Mouse (Mus musculus): ENCODE measurements around the gene Cox7b. TPM values are rescaled to one million over a fixed set of nuclear protein-coding genes. Genes with fewer than 3 reads are reported as not detected.
"Not testable (repeated sequence)": the region's sequence is repeated elsewhere in the genome, so short reads cannot be mapped to it uniquely, and the experiment has no call there.

Cox7b gene
- 100 to 1,000 TPM; 850 to 996 TPM for total RNA-seq (2021)
- long read RNA-seq, experiment 1, transcript Cox7b-201 (3 exons, 1,001 nt) = major isoform, 642 of 663 reads
- long read RNA-seq, experiment 1, partial matches to known transcripts = 14 of 663 reads
- long read RNA-seq, experiment 1, other reads (novel, unspliced or antisense) = 3 of 663 reads
- long read RNA-seq, experiment 2, transcript Cox7b-203 (2 exons, 526 nt) = minor isoform, 5 of 783 reads
- long read RNA-seq, experiment 2, transcript Cox7b-201 (3 exons, 1,001 nt) = major isoform, 743 of 783 reads
- long read RNA-seq, experiment 2, partial matches to known transcripts = 29 of 783 reads
- long read RNA-seq, experiment 2, other reads (novel, unspliced or antisense) = 6 of 783 reads

DNA sequence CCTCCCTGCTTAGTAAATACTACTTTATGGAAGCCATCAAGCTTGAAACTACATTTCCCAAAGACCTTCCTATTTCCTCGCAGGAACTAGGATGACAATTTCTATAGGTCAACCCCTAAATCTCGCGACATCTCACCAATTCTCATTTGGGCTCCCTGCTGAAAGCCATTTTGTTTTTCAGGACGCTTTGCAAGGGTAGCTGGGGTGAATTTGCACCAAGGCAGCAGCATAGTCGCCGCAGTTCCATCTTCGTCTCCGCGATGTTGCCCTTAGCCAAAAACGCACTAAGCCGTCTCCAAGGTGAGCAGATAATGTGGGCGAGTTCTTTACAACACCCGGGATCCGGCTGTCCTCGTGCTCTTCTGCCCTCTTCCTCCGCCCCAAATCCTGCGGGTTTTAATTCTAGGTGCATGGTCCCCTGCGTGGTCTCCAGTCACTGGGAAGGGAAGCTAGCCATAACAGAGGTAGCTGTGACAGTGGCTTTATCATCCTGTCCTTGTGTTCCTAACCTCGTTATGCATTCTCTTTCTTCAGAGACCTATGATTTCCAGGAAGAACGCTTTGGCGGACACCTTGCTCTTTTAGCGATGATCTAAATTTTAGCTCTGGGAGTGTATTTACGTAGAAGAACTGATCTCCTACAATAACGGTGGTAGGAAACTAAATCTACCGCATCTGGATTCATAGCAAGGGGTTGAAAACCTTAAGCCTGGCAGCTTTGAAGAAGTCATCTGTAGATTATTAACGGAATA is at the start of gene Cox7b:
Gene Cox7b (plus strand): TSS at position 130 of the 752 bp plus-strand sequence.
- intact Hi-C loops (cut with DNase I; ENCODE audit: low total_unique reads) = no loop called here
- DNase-seq = peak; percentile 62

DNA sequence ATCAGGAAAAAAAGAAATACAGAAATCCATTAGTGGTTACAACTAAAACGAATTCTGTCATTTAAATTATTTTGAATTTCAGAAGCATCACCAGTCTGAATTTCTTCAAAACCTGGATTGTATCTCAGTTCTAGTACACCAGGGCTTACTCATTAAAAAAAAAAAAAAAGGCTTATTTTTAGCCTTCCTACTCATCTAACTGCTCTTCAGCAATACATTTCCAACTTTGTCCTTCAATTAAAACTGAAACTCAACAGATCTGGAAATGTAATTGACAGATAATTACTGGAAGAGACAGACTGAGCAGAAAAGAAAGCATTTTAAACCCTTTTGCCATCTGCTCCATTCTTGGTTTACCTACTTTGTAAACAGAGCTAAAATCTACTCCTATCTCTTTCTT is 13.9 kb upstream of the Cox7b start:
- no peak for DNase-seq
- intact Hi-C loops (cut with DNase I; ENCODE audit: low total_unique reads) = no loop called here

DNA sequence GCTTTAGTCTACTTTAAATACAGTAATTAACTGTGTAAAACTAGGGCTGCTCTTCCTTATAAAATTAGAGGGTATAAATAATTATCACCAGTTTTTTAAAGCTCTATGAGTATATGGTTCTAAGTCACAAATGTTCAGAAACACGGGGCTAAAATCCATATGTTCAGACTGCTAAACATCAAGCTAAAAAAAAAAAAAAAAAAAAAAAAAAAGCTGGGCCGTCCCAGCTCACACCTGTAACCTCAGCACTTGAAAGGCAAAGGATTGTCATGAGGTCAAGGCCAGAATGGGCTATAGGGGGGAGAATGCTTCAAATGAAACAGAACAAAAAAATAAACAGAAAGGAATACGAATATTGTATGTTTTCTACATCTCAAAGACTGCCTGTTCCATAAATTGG is 4.7 kb upstream of the Cox7b start:
- intact Hi-C loops (cut with DNase I; ENCODE audit: low total_unique reads) = no loop called here
- DNase-seq = no peak

DNA sequence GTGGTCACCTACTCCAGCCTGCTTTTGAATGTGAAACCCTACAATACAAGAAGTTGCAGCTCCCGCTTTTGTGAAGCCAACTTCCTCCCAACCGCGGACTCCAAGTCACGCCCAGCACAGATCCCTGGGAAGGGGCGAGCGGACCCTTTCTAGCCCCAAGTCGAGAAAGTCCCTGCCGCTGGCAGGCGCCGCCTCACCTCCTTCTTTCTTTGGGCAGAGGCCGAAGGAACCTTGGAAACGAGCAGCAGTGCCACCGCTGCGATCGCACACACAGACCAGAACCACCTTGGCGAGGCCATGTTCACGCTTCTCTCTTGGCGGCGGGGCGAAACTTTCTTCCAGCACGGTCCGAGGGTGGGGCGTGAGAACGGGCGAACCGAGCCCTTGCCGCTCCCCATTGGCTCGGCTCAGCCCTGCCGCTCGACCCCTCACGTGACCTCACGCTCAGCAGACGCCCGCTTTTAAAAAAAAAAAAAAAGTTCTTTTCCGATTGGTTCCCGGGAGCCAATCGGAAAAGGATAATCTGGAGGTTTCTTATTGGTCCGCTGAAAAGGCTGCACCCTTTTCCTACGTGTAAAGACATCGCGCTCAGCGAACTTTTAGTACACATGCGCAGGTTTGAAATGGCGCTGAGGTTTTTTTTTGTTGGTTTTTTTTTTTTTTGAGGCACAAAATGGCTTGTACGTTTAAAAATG is 3.9 kb upstream of the Cox7b start, which contains the start of gene Magt1:
Gene Magt1 (minus strand): TSS at position 442 of the 695 bp plus-strand sequence.
- intact Hi-C loops (cut with DNase I; ENCODE audit: low total_unique reads) = no loop called here

DNA sequence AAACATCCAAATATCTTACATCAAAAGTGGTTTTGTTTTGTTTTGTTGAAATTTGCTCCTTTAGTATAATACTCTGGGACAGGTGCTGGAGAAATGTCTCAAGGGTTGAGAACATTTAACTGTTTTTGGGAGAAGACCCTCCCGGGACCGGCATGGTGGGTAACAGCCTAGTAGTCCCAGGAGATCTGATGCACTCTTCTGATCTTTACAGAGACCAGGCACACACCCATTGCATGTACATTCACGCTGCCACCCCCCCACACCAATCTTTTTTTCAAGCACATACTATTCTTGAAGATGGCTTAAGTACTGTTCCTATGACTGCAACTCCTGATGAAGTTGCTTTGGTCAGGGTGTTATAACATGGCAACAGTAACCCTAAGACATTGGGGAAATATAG is 2.9 kb upstream of the Cox7b start:
- DNase-seq = no peak
- intact Hi-C loops (cut with DNase I; ENCODE audit: low total_unique reads) = no loop called here

More for the DNA sequence above, 3.9 kb upstream of the Cox7b start, which contains the start of gene Magt1:
- peak; percentile 86 for DNase-seq

DNA sequence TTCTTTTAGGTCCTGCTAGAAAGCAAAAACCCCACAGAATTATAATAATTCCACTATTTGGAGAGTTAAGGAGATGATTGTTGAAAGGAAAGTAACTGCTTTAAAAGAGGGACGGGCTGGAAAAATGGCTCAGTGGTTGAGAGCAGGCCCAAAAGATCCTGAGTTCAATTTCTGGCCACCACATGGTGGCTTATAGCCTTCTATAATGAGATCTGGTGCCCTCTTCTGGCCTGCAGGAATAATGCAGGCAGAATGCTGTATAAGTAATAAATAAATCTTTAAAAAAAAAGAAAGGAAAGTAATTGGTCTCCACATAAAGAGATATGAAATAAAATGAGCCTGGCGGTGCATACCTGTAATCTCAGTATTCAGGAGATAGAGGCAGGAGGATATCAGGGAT is 2.3 kb upstream of the Cox7b start:
- intact Hi-C loops (cut with DNase I; ENCODE audit: low total_unique reads) = no loop called here

DNA sequence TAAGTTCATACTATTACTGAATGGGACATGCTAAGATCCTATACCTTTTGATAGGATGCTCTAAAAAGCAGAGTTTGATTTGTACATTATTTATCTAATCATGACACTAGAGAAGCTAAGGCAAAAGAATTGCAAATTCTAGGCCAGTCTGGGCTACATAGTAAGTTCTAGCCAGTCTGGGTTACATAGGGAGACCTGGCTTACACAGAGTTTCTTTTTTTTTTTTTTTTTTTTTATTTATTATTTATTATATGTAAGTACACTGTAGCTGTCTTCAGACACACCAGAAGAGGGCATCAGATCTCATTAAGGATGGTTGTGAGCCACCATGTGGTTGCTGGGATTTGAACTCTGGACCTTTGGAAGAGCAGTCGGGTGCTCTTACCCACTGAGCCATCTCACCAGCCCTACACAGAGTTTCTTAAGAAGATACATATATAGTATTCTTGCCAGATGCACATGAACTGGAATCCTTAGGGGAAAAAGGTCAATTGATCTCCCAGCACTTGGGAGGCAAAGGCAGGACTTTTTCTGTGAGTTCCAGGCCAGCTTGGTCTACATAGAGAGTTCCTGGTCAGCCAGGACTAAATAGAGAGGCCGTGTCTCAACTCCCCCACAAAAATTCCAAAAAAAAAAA is 641 bp upstream of the Cox7b start:
- DNase-seq; intact Hi-C loops (cut with DNase I; ENCODE audit: low total_unique reads): not testable (repeated sequence)

More for the DNA sequence above, 2.3 kb upstream of the Cox7b start:
- peak; percentile 21 for DNase-seq

DNA sequence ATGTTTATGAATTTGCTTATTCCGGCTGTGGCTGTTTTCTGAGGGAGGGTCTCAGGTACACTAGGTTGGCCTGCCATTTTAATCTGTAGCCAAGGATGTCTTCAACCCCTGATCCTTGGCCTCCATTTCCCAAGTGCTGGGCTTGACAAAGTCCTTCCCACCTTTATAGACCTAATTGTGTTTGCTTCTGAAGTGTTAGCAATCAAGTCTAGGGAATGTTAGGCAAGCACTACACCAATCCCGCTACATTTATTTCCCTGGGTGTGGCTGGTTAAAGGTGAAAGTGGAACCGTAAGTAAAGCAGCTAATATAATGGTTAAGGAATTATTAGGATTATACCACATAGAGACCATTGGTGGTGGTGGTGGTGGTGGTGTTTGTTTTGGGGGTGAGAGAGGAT is 1.6 kb downstream of the Cox7b start:
- intact Hi-C loops (cut with DNase I; ENCODE audit: low total_unique reads) = no loop called here

DNA sequence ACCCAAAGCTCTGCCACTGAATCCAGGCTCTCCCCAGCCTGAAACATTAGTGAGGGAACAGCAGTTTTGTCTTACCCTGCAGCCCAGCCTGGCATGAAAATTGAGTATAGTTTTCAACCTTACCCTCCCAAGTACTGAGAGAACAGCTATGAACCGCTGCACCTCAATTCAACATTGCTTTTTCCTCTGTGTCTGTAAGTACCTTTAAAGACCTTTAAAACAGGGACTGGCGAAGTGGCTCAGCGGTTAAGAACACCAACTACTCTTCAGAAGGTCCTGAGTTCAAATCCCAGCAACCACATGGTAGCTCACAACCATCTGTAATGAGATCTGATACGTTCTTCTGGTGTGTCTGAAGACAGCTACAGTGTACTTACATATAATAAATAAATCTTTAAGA is 2.0 kb downstream of the Cox7b start:
- intact Hi-C loops (cut with DNase I; ENCODE audit: low total_unique reads) = no loop called here
- no peak for DNase-seq

More for the DNA sequence above, 1.6 kb downstream of the Cox7b start:
- DNase-seq = no peak

DNA sequence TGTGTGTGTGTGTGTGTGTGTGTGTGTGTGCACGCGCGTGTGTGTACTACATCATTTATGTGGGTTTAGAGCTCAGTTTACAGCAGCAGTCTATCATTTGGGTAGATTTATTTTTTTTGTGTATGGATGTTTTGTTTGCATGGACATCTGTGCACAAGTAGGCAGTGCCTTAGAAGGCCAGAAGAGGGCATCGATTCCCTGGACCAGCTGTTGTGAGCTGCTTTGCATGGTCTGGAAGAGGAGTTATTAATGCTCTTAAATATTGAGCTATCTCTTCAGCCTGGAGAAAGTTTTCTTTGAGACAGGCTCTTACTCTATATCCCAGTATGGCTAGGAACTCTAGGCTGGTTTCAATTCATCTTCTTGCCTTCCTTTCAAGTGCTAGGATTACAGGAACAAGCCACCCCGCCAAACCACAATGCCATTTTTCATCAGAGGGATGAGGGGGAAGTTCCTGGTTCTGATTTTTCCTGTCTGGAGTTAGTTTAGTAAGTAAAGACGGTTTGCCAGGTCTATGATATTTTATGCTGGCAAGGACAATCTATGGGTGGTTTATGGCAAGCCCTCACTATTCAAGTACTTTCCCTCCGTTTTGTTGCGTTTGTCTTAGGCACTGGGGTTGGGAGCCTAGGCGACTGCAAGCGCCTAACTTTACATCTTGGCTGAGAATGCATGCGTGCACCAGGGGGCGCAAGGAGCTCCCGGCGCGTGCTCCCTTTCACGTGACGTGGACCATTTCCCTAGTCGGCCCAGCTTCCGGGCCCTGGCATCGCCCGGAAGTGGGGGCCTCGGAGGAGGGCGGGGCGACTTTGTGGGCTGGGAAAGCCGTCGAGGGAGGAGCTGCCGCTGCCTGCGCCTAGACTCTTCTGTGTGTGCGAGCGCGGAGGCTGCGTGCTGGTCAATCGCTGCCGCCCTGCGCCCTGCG is 11.2 kb downstream of the Cox7b start, which contains the start of gene Atp7a:
Gene Atp7a (plus strand): TSS at position 859 of the 925 bp plus-strand sequence.
- DNase-seq = peak; percentile 92
- intact Hi-C loops (cut with DNase I; ENCODE audit: low total_unique reads) = no loop called here

DNA sequence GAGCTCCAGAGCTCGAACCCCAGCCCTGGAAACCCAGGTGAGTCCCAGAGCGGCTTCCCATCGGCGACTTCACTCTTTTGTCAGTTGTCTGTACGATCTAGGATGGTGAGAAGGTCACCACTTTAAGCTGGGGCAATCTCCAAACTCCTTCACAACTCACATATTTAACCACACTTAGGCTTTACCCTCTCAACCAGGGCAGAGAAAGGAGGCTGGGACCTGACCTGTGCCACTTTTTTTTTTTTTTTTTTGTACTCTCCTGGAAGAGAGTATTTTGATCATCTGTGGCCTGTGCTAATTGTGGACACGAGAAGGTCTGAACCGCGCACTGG is 11.8 kb downstream of the Cox7b start:
- intact Hi-C loops (cut with DNase I; ENCODE audit: low total_unique reads) = no loop called here
- DNase-seq = no peak

DNA sequence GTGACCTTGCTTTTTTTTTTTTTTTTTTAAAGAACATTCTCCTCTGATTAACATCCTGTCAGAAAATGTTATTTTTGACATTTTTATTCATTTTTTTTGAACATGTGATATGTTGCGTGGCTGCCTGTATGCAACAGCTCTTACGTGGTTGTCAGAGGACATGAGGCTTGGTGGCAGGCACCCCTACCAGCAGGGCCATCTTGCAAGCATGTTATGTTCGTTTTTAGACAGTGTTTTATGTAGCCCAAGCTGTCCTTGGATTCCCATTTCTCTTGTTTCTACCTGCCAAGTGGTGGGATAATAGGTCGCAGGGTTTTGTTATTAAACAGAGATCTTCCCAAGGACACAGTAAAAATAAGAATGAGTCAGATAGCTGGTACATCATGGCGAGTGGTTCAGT is 14.7 kb downstream of the Cox7b start:
- intact Hi-C loops (cut with DNase I; ENCODE audit: low total_unique reads) = no loop called here
- DNase-seq = no peak

DNA sequence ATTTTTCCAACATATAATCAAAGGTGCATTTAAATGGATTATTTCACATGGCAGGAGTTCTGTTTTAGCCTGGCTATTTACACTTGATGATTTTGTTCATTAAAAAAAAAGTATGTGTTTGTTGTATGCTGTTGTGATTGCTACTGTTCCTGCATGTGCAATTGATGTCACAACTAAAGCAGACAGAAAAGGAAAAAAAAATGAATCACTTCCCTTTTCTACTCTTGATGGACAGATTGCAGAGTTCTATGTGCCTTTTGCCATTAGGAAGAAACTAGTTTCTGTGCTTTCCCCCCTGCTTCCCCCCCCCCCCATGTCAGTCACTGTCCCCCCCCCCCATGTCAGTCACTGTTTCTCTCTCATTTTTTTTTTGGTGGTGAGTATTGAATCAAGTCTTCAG is 15.6 kb downstream of the Cox7b start:
- no peak for DNase-seq
- intact Hi-C loops (cut with DNase I; ENCODE audit: low total_unique reads) = no loop called here

DNA sequence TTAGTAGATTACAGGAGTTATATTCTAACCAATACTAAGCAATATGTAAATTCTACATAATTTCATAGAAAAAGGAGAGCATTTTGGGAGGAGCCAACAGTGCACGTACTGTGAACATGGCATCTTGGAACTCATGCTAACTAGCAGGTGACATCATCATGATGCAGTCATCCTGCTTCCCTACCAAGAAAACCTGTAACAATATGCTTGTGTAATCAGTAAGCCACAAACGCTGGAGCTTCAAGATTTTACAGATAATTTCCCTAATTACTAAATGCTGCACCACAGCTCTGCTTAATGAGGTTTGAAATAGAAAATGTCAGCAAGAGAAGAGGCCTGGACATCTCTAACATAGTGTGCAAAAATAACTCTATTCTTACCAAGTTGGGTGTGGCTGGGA is 20.2 kb downstream of the Cox7b start:
- no peak for DNase-seq
- intact Hi-C loops (cut with DNase I; ENCODE audit: low total_unique reads) = no loop called here

DNA sequence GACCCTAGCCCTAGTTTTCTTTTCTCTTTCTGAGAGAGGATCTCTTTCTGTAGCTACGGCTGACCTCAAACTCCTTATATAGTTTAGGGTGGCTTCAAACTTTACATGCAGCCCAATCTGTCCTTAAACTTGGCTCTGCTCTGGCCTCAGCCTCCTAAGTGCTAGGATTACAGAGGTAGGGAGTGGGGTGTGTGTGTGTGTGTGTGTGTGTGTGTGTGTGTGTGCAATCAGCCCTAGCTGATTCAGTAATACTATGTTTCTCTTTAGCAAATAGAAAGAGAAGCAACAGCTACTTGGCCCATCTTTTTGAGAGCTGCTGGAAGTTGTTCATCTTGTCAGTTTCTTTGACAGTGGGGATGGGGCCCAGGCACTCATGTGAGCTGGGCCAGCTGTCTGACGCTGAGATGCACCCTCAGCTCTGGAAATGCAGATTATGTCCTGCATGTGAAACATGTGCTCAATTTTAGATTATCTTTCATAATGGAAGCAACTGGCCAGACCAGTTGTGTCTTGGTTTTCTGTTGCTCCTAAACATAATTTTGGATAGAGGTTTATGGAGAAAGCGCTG is 21.8 kb downstream of the Cox7b start:
- no peak for DNase-seq
- intact Hi-C loops (cut with DNase I; ENCODE audit: low total_unique reads) = no loop called here

DNA sequence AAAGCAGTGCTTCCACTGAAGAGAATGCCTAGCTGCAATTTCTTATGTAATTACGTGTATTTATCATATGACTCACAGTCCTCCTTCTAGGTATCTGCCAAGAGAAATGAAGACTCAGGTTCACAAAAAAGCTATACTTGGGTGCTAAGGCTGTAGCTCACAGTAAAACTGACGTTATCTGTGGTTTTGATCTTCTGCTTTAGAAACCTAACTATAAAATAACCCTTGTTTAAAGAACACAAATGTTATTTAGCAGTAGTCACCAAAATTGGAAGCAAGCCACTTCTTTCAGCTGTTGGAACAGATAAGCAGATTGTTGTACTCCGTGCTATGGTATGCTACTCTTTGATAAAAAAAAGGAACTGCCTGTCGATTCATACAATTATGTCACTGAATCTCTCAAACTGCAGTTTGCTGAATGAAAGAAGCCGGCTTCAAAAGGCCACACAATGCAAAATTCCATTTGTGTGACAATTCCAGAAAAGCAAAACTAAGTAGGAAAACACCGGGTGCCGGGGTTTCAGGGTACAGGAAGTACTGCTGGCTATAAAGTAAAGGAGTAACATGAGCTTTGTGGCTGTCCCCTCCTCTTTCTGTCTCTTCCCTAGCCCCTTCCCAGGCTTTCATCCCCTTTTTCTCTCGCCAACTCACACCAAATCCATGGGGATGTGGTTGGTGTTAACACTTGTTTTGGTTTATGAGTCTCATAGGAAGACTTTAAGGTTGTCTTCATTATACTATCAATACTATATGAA is 28.5 kb downstream of the Cox7b start:
- intact Hi-C loops (cut with DNase I; ENCODE audit: low total_unique reads) = no loop called here
- no peak for DNase-seq

DNA sequence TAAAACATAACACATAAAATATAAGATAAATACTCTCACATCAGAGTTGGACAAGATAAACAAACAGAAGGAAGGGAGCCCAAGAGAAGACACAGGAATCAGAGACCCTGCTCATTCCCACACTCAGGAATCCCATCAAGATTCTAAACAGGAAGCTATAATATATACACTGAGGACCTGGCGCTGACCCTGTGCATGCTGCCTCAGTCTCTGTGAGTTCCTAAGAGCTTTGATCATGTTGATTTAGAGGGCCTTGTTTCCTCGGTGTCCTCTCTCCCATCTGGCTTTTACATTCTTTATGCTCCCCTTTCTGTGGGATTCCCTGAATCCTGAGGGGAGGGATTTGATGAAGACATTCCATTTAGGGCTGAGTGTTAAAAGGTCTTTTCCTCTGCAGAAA is 30.0 kb downstream of the Cox7b start:
- no peak for DNase-seq
- intact Hi-C loops (cut with DNase I; ENCODE audit: low total_unique reads) = no loop called here

DNA sequence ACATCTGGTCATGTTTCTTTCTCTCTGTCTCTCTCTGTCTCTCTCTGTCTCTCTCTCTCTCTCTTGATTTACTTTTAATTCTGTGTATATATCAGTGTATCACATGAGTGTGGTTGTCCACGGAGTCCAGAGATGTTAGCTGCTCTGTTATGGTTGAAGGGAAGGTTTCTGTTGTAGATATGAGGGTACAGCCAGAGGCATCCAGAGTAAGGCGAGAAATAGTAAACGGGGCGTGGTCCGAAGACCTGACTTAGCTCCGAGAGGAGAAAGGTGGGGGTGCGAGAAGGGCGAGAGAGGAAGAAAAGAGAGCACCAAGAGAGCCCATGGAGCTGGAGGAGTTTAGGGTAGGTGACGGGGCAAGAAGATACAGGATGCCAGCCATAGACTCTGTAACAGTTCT is 30.4 kb downstream of the Cox7b start:
- DNase-seq = no peak
- intact Hi-C loops (cut with DNase I; ENCODE audit: low total_unique reads) = no loop called here
